Mouse (Mus musculus): ENCODE results near the gene Rtcb.

DNA sequence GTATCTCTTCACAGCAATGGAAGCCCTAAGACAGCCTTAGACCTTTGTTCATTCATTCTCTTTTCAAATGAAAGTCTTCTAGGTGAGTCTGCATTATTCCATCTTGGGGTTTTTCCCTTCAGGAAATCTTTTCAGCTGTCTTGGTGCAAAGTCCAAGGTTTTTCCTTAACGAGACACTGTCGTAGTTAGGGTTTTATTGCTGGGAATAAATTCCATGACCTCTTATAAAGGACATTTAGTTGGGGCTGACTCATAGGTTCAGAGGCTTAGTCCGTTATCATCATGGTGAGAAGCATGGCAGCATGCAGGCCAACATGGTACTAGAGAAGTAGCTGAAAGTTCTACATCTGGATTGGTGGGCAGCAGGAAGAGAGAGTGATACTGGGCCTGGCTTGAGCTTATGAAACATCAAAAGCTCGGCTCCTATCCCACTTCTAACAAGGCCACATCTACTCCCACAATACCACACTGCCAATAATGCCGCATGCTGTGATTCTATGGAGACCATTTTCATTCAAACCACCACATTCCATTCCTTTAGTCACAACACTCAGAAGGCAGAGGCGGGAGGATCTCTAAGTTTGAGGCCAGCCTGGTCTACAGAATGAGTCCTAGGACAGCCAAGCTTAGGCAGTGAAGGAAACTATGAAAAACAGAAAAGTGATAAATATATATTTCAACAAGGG lies 21.2 kb downstream of the Rtcb start:
- TF ChIP-seq GATA1 (IDR thresholded peaks at IDR 0.05; ENCODE audit: borderline replicate concordance, low read length), result no peak
- no peak for TF ChIP-seq FLI1 (IDR thresholded peaks at IDR 0.05; ENCODE audit: low read length)

Measured in megakaryocyte, embryonic 14.5 days (primary cell).